Mouse (Mus musculus): ENCODE results near the gene Dnajc6. TPM values are rescaled to one million over a fixed set of nuclear protein-coding genes. Genes with fewer than 3 reads are reported as not detected.

Dnajc6 gene
- polyA plus RNA-seq, 1 experiment = 2.7 TPM

DNA sequence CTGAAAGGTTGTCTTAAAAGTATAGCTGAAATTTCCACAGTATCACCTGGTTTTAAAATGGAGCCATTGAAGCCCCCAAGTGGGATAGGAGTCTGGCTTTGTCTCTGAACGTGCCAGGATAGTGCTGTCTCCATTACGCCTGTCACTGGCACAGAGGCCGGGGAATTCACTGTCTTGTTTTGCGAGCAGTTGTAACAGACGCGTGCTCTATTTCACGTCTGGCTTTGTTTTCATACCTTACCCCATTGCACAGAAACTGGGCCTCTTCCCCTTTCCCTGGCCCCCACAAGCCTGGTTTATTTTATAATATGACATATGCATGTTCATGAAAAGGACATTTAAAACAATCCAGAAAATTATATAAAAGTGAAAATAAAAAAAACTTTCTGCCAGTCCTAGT, 66.4 kb downstream of the Dnajc6 start:
- 73% methylated on average over 7 of the region's 7 CpGs for WGBS
- Histone ChIP-seq H3K4me1 (ENCODE audit: control insufficient read depth, insufficient read depth, low read length) (no peaks in the 10 kb centered on the region), H3K4me3 (replicated peaks; ENCODE audit: control insufficient read depth, low read depth, low read length) (no peak overlapping the region), H3K27ac (ENCODE audit: control insufficient read depth, insufficient read depth, low read depth, low read length, poor library complexity) (no peak overlapping the region)
- TF ChIP-seq CTCF (IDR thresholded peaks at IDR 0.05; ENCODE audit: control insufficient read depth, insufficient read depth, low read length) = no peak
- TF ChIP-seq POLR2A (IDR thresholded peaks at IDR 0.05; ENCODE audit: borderline replicate concordance, control insufficient read depth, low read depth, low read length) = no peak

DNA sequence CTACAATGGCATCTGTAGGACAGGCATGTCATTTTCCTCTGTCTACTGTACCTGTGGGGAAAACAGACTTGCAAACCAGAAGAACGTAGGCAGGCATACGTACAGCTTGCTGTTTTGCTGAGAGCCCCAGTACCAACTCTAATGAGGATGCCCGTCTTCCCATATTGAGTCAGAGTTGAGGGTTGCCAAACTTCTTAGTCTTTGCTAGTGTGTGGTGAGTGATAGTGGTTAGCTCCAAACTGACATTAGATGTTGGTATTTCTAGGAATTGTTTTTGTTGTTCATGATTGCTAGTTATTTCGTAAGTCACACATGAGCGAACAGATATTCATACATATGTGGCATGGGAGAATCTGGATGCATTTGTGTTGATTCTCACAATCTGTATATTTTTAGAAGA, 67.2 kb downstream of the Dnajc6 start:
- Histone ChIP-seq H3K4me3 (replicated peaks; ENCODE audit: control insufficient read depth, low read depth, low read length) (no peak overlapping the region), H3K27ac (ENCODE audit: control insufficient read depth, insufficient read depth, low read depth, low read length, poor library complexity) (no peak overlapping the region), H3K4me1 (ENCODE audit: control insufficient read depth, insufficient read depth, low read length) (no peaks in the 10 kb centered on the region)
- 58% methylated on average over 5 of the region's 5 CpGs for WGBS
- TF ChIP-seq CTCF (IDR thresholded peaks at IDR 0.05; ENCODE audit: control insufficient read depth, insufficient read depth, low read length) (no peak), POLR2A (IDR thresholded peaks at IDR 0.05; ENCODE audit: borderline replicate concordance, control insufficient read depth, low read depth, low read length) (no peak)

DNA sequence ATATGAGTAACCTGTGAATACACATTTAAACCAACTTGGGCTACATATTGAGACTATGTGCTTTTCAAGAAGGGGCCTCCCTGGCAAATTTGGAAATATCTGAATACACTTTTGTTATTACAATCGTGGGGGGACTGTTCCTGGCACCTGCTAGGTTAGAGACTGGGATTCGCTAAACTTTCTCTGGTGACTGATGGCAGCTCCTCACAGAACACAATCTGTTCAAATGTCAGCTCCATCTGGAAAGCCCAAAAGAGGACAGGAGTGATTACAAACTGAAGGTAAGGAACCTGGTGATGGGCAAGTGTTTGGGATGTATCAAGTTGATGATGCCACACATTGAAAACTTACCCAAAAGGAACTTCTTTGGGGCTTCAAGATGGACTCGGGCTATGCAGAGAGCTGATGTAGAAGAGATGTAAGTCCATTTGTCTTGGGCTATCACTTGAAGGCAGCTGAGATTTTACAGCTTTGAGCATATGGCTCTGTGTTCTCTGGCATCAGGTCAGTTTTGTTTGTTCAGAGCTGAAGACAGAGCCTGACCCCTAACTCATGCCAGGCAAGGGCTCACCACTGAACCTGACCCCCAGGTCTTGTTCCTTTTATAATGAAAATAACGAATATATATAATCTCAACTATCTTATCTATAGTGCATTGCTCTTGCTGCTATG, 68.4 kb downstream of the Dnajc6 start:
- 78% methylated on average over 4 of the region's 4 CpGs for WGBS
- Histone ChIP-seq H3K4me1 (ENCODE audit: control insufficient read depth, insufficient read depth, low read length) (no peaks in the 10 kb centered on the region), H3K27ac (ENCODE audit: control insufficient read depth, insufficient read depth, low read depth, low read length, poor library complexity) (no peak overlapping the region), H3K4me3 (replicated peaks; ENCODE audit: control insufficient read depth, low read depth, low read length) (no peak overlapping the region)
- TF ChIP-seq CTCF (IDR thresholded peaks at IDR 0.05; ENCODE audit: control insufficient read depth, insufficient read depth, low read length) (no peak), POLR2A (IDR thresholded peaks at IDR 0.05; ENCODE audit: borderline replicate concordance, control insufficient read depth, low read depth, low read length) (no peak)

DNA sequence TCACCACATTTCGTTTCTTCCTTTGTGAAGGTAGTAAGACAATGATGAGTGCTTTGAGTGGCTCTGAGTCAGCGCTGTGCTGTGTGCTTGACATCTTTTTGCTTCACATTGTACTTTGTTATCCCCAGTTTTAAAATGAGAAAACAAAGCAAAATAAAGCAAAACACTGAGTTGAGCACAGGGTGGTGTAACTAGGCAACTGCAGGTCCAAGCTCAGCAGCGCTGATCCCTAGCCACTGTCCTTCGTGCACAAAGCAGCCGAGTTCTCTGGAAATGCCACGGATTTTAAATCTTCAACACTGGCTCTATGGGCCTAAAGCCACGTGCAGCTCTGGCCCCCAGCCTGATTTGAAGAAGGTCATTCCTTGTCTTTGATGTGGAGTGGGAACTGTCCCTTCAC, 72.6 kb downstream of the Dnajc6 start:
- WGBS = 82% methylated on average over 7 of the region's 7 CpGs
- no peaks in the 10 kb centered on the region for H3K4me1 ChIP-seq (ENCODE audit: control insufficient read depth, insufficient read depth, low read length)

DNA sequence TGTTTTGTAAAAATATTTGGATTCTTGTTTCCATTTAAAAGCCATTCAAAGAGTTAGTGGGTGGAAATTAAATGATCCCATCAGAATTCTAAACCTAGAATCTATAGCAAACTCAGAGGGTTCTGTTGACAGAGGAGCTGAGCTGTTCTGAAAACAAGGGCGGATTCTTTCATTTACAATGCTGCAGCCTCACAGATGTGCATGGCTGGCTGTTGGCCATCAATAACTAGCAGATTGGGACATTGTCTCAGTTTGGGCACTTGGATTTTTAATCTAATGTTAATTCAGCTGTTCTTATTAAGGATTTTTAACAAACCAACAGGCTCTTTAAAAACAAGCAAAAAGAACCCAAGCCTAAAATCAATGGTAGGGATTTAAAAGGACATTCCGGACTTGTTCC, 75.7 kb downstream of the Dnajc6 start:
- WGBS = 82% methylated on average over 2 of the region's 2 CpGs

More for the DNA sequence above, 72.6 kb downstream of the Dnajc6 start:
- Histone ChIP-seq H3K27ac (ENCODE audit: control insufficient read depth, insufficient read depth, low read depth, low read length, poor library complexity) (no peak overlapping the region), H3K4me3 (replicated peaks; ENCODE audit: control insufficient read depth, low read depth, low read length) (no peak overlapping the region)
- no peak for TF ChIP-seq POLR2A (IDR thresholded peaks at IDR 0.05; ENCODE audit: borderline replicate concordance, control insufficient read depth, low read depth, low read length)

DNA sequence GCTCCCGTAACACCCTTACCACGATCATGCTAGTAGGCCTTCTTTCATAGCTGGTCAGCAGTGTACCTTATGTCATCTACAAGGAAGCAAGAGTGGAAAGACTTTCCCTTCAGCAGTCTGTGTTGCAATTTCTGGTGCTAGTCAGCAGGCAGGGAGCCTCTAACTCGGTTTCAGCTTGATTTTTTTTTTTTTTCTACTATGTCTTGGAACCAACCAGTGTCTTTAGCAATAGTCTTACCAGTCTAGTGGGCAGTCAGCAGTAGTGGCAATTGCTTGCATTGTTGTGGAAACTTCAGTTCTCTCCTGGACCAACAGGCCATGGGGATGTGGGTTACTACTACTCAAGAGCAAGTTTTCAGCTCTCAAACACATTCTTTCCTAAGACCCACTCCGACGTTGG, 78.9 kb downstream of the Dnajc6 start:
- WGBS = 56% methylated on average over 5 of the region's 5 CpGs

More for the DNA sequence above, 75.7 kb downstream of the Dnajc6 start:
- H3K27ac ChIP-seq (ENCODE audit: control insufficient read depth, insufficient read depth, low read depth, low read length, poor library complexity) = no peak overlapping the region
- H3K4me3 ChIP-seq (replicated peaks; ENCODE audit: control insufficient read depth, low read depth, low read length) = no peak overlapping the region
- peaks cover 2% of the 10 kb centered on the region; the same call in 1 of the 2 replicates for H3K4me1 ChIP-seq (ENCODE audit: control insufficient read depth, insufficient read depth, low read length)
- no peak for TF ChIP-seq POLR2A (IDR thresholded peaks at IDR 0.05; ENCODE audit: borderline replicate concordance, control insufficient read depth, low read depth, low read length)
- no peak for TF ChIP-seq CTCF (IDR thresholded peaks at IDR 0.05; ENCODE audit: control insufficient read depth, insufficient read depth, low read length)

DNA sequence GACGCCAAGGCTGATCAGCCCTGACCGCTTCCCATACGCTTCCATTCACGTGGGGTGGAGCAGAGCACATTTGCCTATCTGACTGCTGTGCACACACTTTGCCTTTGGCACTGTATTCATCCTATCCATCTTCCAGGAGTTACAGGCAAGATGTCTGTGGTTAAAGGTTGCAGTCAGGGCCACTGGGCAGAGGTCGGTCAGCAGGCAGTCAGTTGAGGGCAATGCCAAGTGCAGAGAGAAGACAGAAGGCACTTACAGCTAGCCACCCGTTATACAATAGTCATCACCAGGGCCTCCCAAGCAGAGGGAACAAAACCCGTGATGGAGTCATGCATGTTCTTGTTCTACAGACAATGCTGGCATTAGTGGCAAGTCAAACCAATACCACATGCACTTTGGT, 82.3 kb downstream of the Dnajc6 start:
- Histone ChIP-seq H3K27ac (ENCODE audit: control insufficient read depth, insufficient read depth, low read depth, low read length, poor library complexity) (no peak overlapping the region), H3K4me1 (ENCODE audit: control insufficient read depth, insufficient read depth, low read length) (peaks cover 2% of the 10 kb centered on the region; the same call in 1 of the 2 replicates), H3K4me3 (replicated peaks; ENCODE audit: control insufficient read depth, low read depth, low read length) (no peak overlapping the region)
- TF ChIP-seq CTCF (IDR thresholded peaks at IDR 0.05; ENCODE audit: control insufficient read depth, insufficient read depth, low read length) = no peak
- TF ChIP-seq POLR2A (IDR thresholded peaks at IDR 0.05; ENCODE audit: borderline replicate concordance, control insufficient read depth, low read depth, low read length) = no peak
- WGBS = 86% methylated on average over 7 of the region's 7 CpGs

More for the DNA sequence above, 78.9 kb downstream of the Dnajc6 start:
- Histone ChIP-seq H3K4me1 (ENCODE audit: control insufficient read depth, insufficient read depth, low read length) (peaks cover 2% of the 10 kb centered on the region; the same call in 1 of the 2 replicates), H3K4me3 (replicated peaks; ENCODE audit: control insufficient read depth, low read depth, low read length) (no peak overlapping the region), H3K27ac (ENCODE audit: control insufficient read depth, insufficient read depth, low read depth, low read length, poor library complexity) (no peak overlapping the region)
- TF ChIP-seq CTCF (IDR thresholded peaks at IDR 0.05; ENCODE audit: control insufficient read depth, insufficient read depth, low read length) (no peak), POLR2A (IDR thresholded peaks at IDR 0.05; ENCODE audit: borderline replicate concordance, control insufficient read depth, low read depth, low read length) (no peak)

DNA sequence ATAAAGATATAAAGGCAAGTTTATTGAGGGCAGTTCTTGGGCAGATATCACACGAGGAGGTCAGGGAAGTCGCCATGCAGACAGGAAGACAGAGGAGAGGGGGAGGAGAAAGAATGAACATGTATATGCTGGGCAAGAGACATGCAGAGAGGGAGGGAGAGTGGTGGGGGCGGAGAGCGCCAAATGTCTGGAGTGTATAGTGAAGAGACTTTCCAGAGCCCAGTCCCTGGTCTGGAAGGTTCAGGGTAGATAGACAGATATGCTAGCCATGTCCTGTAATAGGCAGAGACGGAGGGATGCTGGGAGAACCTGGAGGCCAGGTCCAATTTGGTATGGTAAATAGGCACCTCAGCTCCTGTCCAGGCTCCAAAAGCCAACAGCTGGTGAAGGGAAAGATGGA, 83.1 kb downstream of the Dnajc6 start:
- no peak overlapping the region for H3K4me3 ChIP-seq (replicated peaks; ENCODE audit: control insufficient read depth, low read depth, low read length)
- H3K27ac ChIP-seq (ENCODE audit: control insufficient read depth, insufficient read depth, low read depth, low read length, poor library complexity) = no peak overlapping the region
- TF ChIP-seq CTCF (IDR thresholded peaks at IDR 0.05; ENCODE audit: control insufficient read depth, insufficient read depth, low read length) (no peak), POLR2A (IDR thresholded peaks at IDR 0.05; ENCODE audit: borderline replicate concordance, control insufficient read depth, low read depth, low read length) (no peak)
- H3K4me1 ChIP-seq (ENCODE audit: control insufficient read depth, insufficient read depth, low read length) = peaks cover 2% of the 10 kb centered on the region; the same call in 1 of the 2 replicates
- 67% methylated on average over 5 of the region's 5 CpGs for WGBS

DNA sequence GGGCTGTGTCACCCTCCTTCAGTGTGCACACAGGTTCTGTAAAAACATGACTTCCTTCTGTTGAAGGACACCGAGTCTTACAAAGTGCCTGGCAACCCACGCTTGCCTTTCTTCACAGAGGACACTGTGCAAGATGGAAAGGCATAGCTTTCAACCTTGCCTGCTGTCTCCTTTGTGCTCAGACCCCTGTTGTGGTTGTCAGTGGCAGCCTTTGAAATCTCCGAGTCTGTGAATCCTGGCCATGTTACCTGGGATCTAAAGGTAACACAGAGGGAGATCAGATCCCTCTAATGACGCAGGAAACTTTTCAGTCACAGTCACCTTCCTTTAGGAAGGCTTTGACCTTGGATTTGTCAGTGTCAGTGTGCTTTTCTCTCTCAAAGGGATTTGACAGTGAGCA, 84.7 kb downstream of the Dnajc6 start:
- Histone ChIP-seq H3K4me3 (replicated peaks; ENCODE audit: control insufficient read depth, low read depth, low read length) (no peak overlapping the region), H3K4me1 (ENCODE audit: control insufficient read depth, insufficient read depth, low read length) (no peaks in the 10 kb centered on the region), H3K27ac (ENCODE audit: control insufficient read depth, insufficient read depth, low read depth, low read length, poor library complexity) (no peak overlapping the region)
- no peak for TF ChIP-seq CTCF (IDR thresholded peaks at IDR 0.05; ENCODE audit: control insufficient read depth, insufficient read depth, low read length)
- no peak for TF ChIP-seq POLR2A (IDR thresholded peaks at IDR 0.05; ENCODE audit: borderline replicate concordance, control insufficient read depth, low read depth, low read length)
- WGBS = 82% methylated on average over 4 of the region's 4 CpGs
